Mouse (Mus musculus) gastrocnemius, postnatal 10 days (tissue): ENCODE measurements at regions not wholly inside any gene's neighbourhood (a gene's known extent, or its start where the extent isn't known, plus 50 kb on each side); places are given as distances from the start of the nearest gene placed in this dataset.
"Not testable (repeated sequence)": the region's sequence is repeated elsewhere in the genome, so short reads cannot be mapped to it uniquely, and the experiment has no call there.

Experiments
- DNase-seq: peaks from one replicate; pipeline ENCODE4 v3.0.0; 2021; ENCODE audit warnings: mixed read lengths

GRCm38 (mm10) chr17:83987683-83988082 is 139.9 kb upstream of the Haao start:
- DNase-seq = no peak

GRCm38 (mm10) chr17:83985916-83986578 is 138.3 kb upstream of the Haao start:
- DNase-seq = no peak

- DNase-seq = no peak
Measured at GRCm38 (mm10) chr17:83985333-83985790, 137.6 kb upstream of the Haao start.

- DNase-seq = no peak
Measured at GRCm38 (mm10) chr17:83983837-83984388, 136.2 kb upstream of the Haao start.

GRCm38 (mm10) chr17:83983070-83983836 is 135.5 kb upstream of the Haao start:
- DNase-seq = peak; percentile 62

GRCm38 (mm10) chr17:83982700-83983069 is 134.9 kb upstream of the Haao start:
- DNase-seq = no peak

GRCm38 (mm10) chr17:83978858-83979470 is 131.2 kb upstream of the Haao start:
- no peak for DNase-seq

- DNase-seq = no peak
Measured at GRCm38 (mm10) chr17:83977725-83978124, 130.0 kb upstream of the Haao start.

- DNase-seq = no peak
Measured at GRCm38 (mm10) chr17:83975813-83976212, 128.1 kb upstream of the Haao start.

GRCm38 (mm10) chr17:83973461-83974350 is 125.9 kb upstream of the Haao start:
- no peak for DNase-seq

- no peak for DNase-seq
Measured at GRCm38 (mm10) chr17:83972874-83973273, 125.1 kb upstream of the Haao start.

GRCm38 (mm10) chr17:83972470-83972869 is 124.7 kb upstream of the Haao start:
- no peak for DNase-seq

GRCm38 (mm10) chr17:83972026-83972425 is 124.3 kb upstream of the Haao start:
- no peak for DNase-seq

GRCm38 (mm10) chr17:83969407-83969826 is 121.7 kb upstream of the Haao start:
- DNase-seq = no peak

- not testable (repeated sequence) for DNase-seq
Measured at GRCm38 (mm10) chr17:83968124-83968523, 120.4 kb upstream of the Haao start.

GRCm38 (mm10) chr17:83967007-83967406 is 119.2 kb upstream of the Haao start:
- DNase-seq = no peak

GRCm38 (mm10) chr17:83964454-83965211 is 116.9 kb upstream of the Haao start:
- DNase-seq = no peak

- no peak for DNase-seq
Measured at GRCm38 (mm10) chr17:83963561-83963960, 115.8 kb upstream of the Haao start.

GRCm38 (mm10) chr17:83962841-83963240 is 115.1 kb upstream of the Haao start:
- no peak for DNase-seq

- DNase-seq = no peak
Measured at GRCm38 (mm10) chr17:83962126-83962525, 114.4 kb upstream of the Haao start.

GRCm38 (mm10) chr17:83960821-83961220 is 113.1 kb upstream of the Haao start:
- DNase-seq = no peak
